Mouse (Mus musculus): ENCODE measurements around the gene Exoc4. TPM values are rescaled to one million over a fixed set of nuclear protein-coding genes. Genes with fewer than 3 reads are reported as not detected.

Gene Exoc4
- polyA plus RNA-seq, 1 experiment from 2014 or later, result 44.6 TPM

DNA sequence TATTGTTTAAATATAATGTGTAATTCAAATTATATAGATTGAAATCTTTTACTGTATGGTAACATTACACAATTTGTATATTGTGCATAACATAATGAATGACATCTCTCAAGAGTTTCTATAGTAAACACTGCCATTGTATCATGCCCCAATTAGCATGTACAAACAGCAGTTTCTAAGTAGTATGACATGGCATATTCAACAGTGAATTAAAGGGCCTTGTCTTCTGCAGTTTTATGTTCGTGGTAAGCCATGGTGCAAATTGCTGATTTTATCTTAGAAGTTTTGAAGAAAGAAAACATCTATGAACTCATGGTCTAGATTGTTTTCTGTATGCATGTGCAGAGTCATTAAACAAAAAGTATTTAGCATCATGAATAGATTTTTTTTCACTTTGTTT, 79.4 kb downstream of the Exoc4 start:
- no peaks in the 10 kb centered on the region for H3K4me1 ChIP-seq (replicated peaks; ENCODE audit: control insufficient read depth, insufficient read depth, low read length)
- no peaks in the 10 kb centered on the region for H3K27me3 ChIP-seq (ENCODE audit: control insufficient read depth, insufficient read depth, low read length)
- no peaks in the 10 kb centered on the region for H3K9me3 ChIP-seq (ENCODE audit: control insufficient read depth, low read length)
- no peak overlapping the region for H3K9ac ChIP-seq (ENCODE audit: low read depth, low read length)
- H3K27ac ChIP-seq (ENCODE audit: low read depth, low read length), result no peak overlapping the region
- WGBS, result 80% methylated on average over 1 of the region's 1 CpGs
- no peak overlapping the region for H3K4me3 ChIP-seq (ENCODE audit: low read depth, low read length)
- DNase-seq (ENCODE audit: low spot score) (no peak), ATAC-seq (ENCODE audit: low FRiP score) (no peak)
- H3K4me2 ChIP-seq (replicated peaks; ENCODE audit: low read depth, low read length), result no peak overlapping the region
- no peaks in the 10 kb centered on the region for H3K36me3 ChIP-seq (ENCODE audit: control insufficient read depth, insufficient read depth, low read length)

- no peak overlapping the region for H3K4me2 ChIP-seq (replicated peaks; ENCODE audit: low read depth, low read length)
- H3K27me3 ChIP-seq (ENCODE audit: control insufficient read depth, insufficient read depth, low read length), result no peaks in the 10 kb centered on the region
- H3K9ac ChIP-seq (ENCODE audit: low read depth, low read length), result no peak overlapping the region
- no peaks in the 10 kb centered on the region for H3K9me3 ChIP-seq (ENCODE audit: control insufficient read depth, low read length)
- H3K27ac ChIP-seq (ENCODE audit: low read depth, low read length), result no peak overlapping the region
- H3K4me3 ChIP-seq (ENCODE audit: low read depth, low read length), result no peak overlapping the region
- DNase-seq (ENCODE audit: low spot score) (peak; percentile 19), ATAC-seq (ENCODE audit: low FRiP score) (no peak)
- H3K36me3 ChIP-seq (ENCODE audit: control insufficient read depth, insufficient read depth, low read length), result no peaks in the 10 kb centered on the region
- H3K4me1 ChIP-seq (replicated peaks; ENCODE audit: control insufficient read depth, insufficient read depth, low read length), result no peaks in the 10 kb centered on the region
- WGBS, result 47% methylated on average over 1 of the region's 1 CpGs
These were observed 98.3 kb downstream of the Exoc4 start for GRCm38 (mm10) chr6:33347088-33347775.

GRCm38 (mm10) chr6:33361613-33362012, 112.7 kb downstream of the Exoc4 start:
- Histone ChIP-seq H3K9me3 (ENCODE audit: control insufficient read depth, low read length) (no peaks in the 10 kb centered on the region), H3K27me3 (ENCODE audit: control insufficient read depth, insufficient read depth, low read length) (no peaks in the 10 kb centered on the region), H3K27ac (ENCODE audit: low read depth, low read length) (no peak overlapping the region), H3K36me3 (ENCODE audit: control insufficient read depth, insufficient read depth, low read length) (no peaks in the 10 kb centered on the region), H3K9ac (ENCODE audit: low read depth, low read length) (no peak overlapping the region), H3K4me2 (replicated peaks; ENCODE audit: low read depth, low read length) (no peak overlapping the region), H3K4me1 (replicated peaks; ENCODE audit: control insufficient read depth, insufficient read depth, low read length) (no peaks in the 10 kb centered on the region), H3K4me3 (ENCODE audit: low read depth, low read length) (no peak overlapping the region)
- DNase-seq (ENCODE audit: low spot score) (no peak), ATAC-seq (ENCODE audit: low FRiP score) (no peak)
- whole genome bisulfite sequencing, result 89% methylated on average over 6 of the region's 6 CpGs

DNA sequence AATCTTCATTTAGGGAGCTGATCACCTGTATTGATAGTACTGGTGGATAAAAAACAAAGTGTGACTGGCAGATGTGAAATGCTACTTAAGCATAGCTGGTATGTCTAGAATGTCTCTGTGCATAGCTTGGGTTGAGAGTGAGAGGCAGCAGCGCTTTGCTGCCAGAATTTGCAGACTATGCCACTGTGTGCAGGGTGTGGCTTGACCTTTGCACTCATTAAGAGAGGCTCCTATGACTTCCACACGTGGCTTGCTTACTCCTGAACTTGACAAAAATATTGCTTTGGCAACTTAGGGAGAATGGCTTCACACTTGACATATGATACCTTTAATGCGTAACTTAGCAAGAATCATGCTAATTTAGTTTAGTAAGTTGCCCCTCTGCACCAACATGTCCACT, 131.6 kb downstream of the Exoc4 start:
- no peak overlapping the region for H3K4me3 ChIP-seq (ENCODE audit: low read depth, low read length)
- H3K9me3 ChIP-seq (ENCODE audit: control insufficient read depth, low read length), result no peaks in the 10 kb centered on the region
- H3K27me3 ChIP-seq (ENCODE audit: control insufficient read depth, insufficient read depth, low read length), result no peaks in the 10 kb centered on the region
- H3K4me2 ChIP-seq (replicated peaks; ENCODE audit: low read depth, low read length), result no peak overlapping the region
- no peaks in the 10 kb centered on the region for H3K36me3 ChIP-seq (ENCODE audit: control insufficient read depth, insufficient read depth, low read length)
- WGBS, result 73% methylated on average over 3 of the region's 3 CpGs
- no peak overlapping the region for H3K27ac ChIP-seq (ENCODE audit: low read depth, low read length)
- DNase-seq (ENCODE audit: low spot score) (no peak), ATAC-seq (ENCODE audit: low FRiP score) (no peak)
- H3K9ac ChIP-seq (ENCODE audit: low read depth, low read length), result no peak overlapping the region
- no peaks in the 10 kb centered on the region for H3K4me1 ChIP-seq (replicated peaks; ENCODE audit: control insufficient read depth, insufficient read depth, low read length)

- DNase-seq (ENCODE audit: low spot score), result no peak
- H3K27ac ChIP-seq (ENCODE audit: low read depth, low read length), result no peak overlapping the region
- H3K36me3 ChIP-seq (ENCODE audit: control insufficient read depth, insufficient read depth, low read length), result no peaks in the 10 kb centered on the region
- H3K27me3 ChIP-seq (ENCODE audit: control insufficient read depth, insufficient read depth, low read length), result no peaks in the 10 kb centered on the region
- 76% methylated on average over 3 of the region's 3 CpGs for WGBS
- no peak overlapping the region for H3K4me3 ChIP-seq (ENCODE audit: low read depth, low read length)
- H3K9ac ChIP-seq (ENCODE audit: low read depth, low read length), result no peak overlapping the region
- H3K4me2 ChIP-seq (replicated peaks; ENCODE audit: low read depth, low read length), result no peak overlapping the region
- H3K4me1 ChIP-seq (replicated peaks; ENCODE audit: control insufficient read depth, insufficient read depth, low read length), result no peaks in the 10 kb centered on the region
- H3K9me3 ChIP-seq (ENCODE audit: control insufficient read depth, low read length), result no peaks in the 10 kb centered on the region
- ATAC-seq (ENCODE audit: low FRiP score), result no peak
These were observed 133.3 kb downstream of the Exoc4 start for GRCm38 (mm10) chr6:33382176-33382575.

- Histone ChIP-seq H3K27me3 (ENCODE audit: control insufficient read depth, insufficient read depth, low read length) (no peaks in the 10 kb centered on the region), H3K4me1 (replicated peaks; ENCODE audit: control insufficient read depth, insufficient read depth, low read length) (no peaks in the 10 kb centered on the region), H3K4me3 (ENCODE audit: low read depth, low read length) (no peak overlapping the region), H3K9ac (ENCODE audit: low read depth, low read length) (no peak overlapping the region), H3K9me3 (ENCODE audit: control insufficient read depth, low read length) (no peaks in the 10 kb centered on the region), H3K4me2 (replicated peaks; ENCODE audit: low read depth, low read length) (no peak overlapping the region), H3K36me3 (ENCODE audit: control insufficient read depth, insufficient read depth, low read length) (no peaks in the 10 kb centered on the region), H3K27ac (ENCODE audit: low read depth, low read length) (no peak overlapping the region)
- 84% methylated on average over 2 of the region's 2 CpGs for WGBS
- DNase-seq (ENCODE audit: low spot score), result peak; percentile 12
- no peak for ATAC-seq (ENCODE audit: low FRiP score)
These were observed 143.1 kb downstream of the Exoc4 start for GRCm38 (mm10) chr6:33392020-33392419.

DNA sequence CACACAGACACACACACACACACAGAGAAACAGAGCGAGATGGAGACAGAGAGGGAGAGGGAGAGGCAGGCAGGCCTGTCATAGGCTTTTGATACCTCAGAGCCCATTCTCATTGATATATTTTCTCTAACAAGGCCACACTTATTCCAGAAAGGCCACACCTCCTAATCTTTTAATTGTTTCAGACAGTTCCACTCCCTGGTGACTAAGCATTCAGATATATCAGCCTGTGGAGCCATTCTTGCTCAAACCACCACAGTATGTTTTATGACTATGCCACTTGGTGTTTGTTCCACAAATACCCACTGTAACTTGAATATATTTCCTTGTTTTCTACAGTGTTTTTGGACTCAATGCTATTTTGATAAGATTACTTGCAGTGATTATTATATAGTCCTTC, 150.6 kb downstream of the Exoc4 start:
- H3K27me3 ChIP-seq (ENCODE audit: control insufficient read depth, insufficient read depth, low read length), result no peaks in the 10 kb centered on the region
- no peaks in the 10 kb centered on the region for H3K4me1 ChIP-seq (replicated peaks; ENCODE audit: control insufficient read depth, insufficient read depth, low read length)
- H3K4me2 ChIP-seq (replicated peaks; ENCODE audit: low read depth, low read length), result no peak overlapping the region
- H3K4me3 ChIP-seq (ENCODE audit: low read depth, low read length), result no peak overlapping the region
- ATAC-seq (ENCODE audit: low FRiP score) (no peak), DNase-seq (ENCODE audit: low spot score) (no peak)
- no peak overlapping the region for H3K27ac ChIP-seq (ENCODE audit: low read depth, low read length)
- H3K9ac ChIP-seq (ENCODE audit: low read depth, low read length), result no peak overlapping the region
- no peaks in the 10 kb centered on the region for H3K9me3 ChIP-seq (ENCODE audit: control insufficient read depth, low read length)
- WGBS, result 83% methylated on average over 1 of the region's 1 CpGs
- no peaks in the 10 kb centered on the region for H3K36me3 ChIP-seq (ENCODE audit: control insufficient read depth, insufficient read depth, low read length)

DNA sequence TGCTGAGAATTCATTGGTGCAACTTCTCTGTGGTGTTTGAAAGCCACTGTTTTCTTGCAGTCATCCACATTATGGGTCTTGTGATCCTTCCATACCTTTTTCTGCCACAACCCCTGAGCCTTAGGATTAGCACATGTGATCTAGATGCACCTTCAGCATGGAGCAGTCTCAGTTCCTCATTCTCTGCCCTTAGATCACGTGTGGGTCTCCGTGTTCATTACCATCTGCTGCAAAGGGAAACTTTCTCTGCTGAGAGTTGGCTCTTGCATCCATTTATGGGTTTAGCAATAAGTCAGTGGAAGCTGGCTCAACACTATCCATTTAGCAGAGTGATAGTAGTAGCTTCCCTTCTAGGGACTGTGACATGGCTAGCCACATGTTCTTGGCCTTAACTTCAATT, 152.3 kb downstream of the Exoc4 start:
- WGBS, result 94% methylated on average over 2 of the region's 2 CpGs
- no peaks in the 10 kb centered on the region for H3K27me3 ChIP-seq (ENCODE audit: control insufficient read depth, insufficient read depth, low read length)
- ATAC-seq (ENCODE audit: low FRiP score), result no peak

GRCm38 (mm10) chr6:33405562-33406275, 156.8 kb downstream of the Exoc4 start:
- ATAC-seq (ENCODE audit: low FRiP score) (no peak), DNase-seq (ENCODE audit: low spot score) (peak; percentile 13)
- H3K36me3 ChIP-seq (ENCODE audit: control insufficient read depth, insufficient read depth, low read length), result no peaks in the 10 kb centered on the region
- no peak overlapping the region for H3K27ac ChIP-seq (ENCODE audit: low read depth, low read length)
- 68% methylated on average over 4 of the region's 4 CpGs for WGBS
- no peaks in the 10 kb centered on the region for H3K4me1 ChIP-seq (replicated peaks; ENCODE audit: control insufficient read depth, insufficient read depth, low read length)
- no peak overlapping the region for H3K9ac ChIP-seq (ENCODE audit: low read depth, low read length)
- no peak overlapping the region for H3K4me2 ChIP-seq (replicated peaks; ENCODE audit: low read depth, low read length)
- H3K9me3 ChIP-seq (ENCODE audit: control insufficient read depth, low read length), result no peaks in the 10 kb centered on the region
- no peak overlapping the region for H3K4me3 ChIP-seq (ENCODE audit: low read depth, low read length)
- no peaks in the 10 kb centered on the region for H3K27me3 ChIP-seq (ENCODE audit: control insufficient read depth, insufficient read depth, low read length)

More for the DNA sequence above, 152.3 kb downstream of the Exoc4 start:
- H3K4me1 ChIP-seq (replicated peaks; ENCODE audit: control insufficient read depth, insufficient read depth, low read length), result no peaks in the 10 kb centered on the region
- H3K4me3 ChIP-seq (ENCODE audit: low read depth, low read length), result no peak overlapping the region
- H3K9me3 ChIP-seq (ENCODE audit: control insufficient read depth, low read length), result no peaks in the 10 kb centered on the region
- H3K27ac ChIP-seq (ENCODE audit: low read depth, low read length), result no peak overlapping the region
- no peak for DNase-seq (ENCODE audit: low spot score)
- no peak overlapping the region for H3K4me2 ChIP-seq (replicated peaks; ENCODE audit: low read depth, low read length)
- H3K36me3 ChIP-seq (ENCODE audit: control insufficient read depth, insufficient read depth, low read length), result no peaks in the 10 kb centered on the region
- no peak overlapping the region for H3K9ac ChIP-seq (ENCODE audit: low read depth, low read length)

All from hindbrain, embryonic 11.5 days (tissue).